Mouse (Mus musculus) MEL (cell line): ENCODE results near the gene 2210011C24Rik. TPM values are rescaled to one million over a fixed set of nuclear protein-coding genes. Genes with fewer than 3 reads are reported as not detected.

Experiments
- DNase-seq: peaks from one replicate; pipeline ENCODE4 v3.0.0; 2011; ENCODE audit warnings: low read depth, low spot score
- H3K27ac ChIP-seq: 2 replicates; pipeline ENCODE4 v1.5.1; 2012; ENCODE audit warnings: low read depth, mild to moderate bottlenecking, control low read depth, low read length, moderate library complexity; ENCODE audit not compliant: control insufficient read depth
- H3K27me3 ChIP-seq, 2 experiments: fragments of 150-350 bp in 1 of 2; sonication (generic) in 1 of 2; 2 replicates each; pipeline ENCODE4 v1.6.1; 2012; ENCODE audit warnings: low read length in 2 of 2, mild to moderate bottlenecking in 2 of 2, improper control_type of control experiment in 1 of 2, moderate library complexity in 1 of 2; ENCODE audit not compliant: insufficient read depth in 2 of 2, control insufficient read depth in 1 of 2
- H3K36me3 ChIP-seq, 2 experiments: 2 replicates each; pipeline ENCODE4 v1.6.1; 2012 to 2014; ENCODE audit warnings: low read length in 2 of 2, improper control_type of control experiment in 1 of 2, inconsistent platforms in 1 of 2, mild to moderate bottlenecking in 1 of 2; ENCODE audit not compliant: insufficient read depth in 2 of 2, control insufficient read depth in 1 of 2
- H3K4me1 ChIP-seq, 2 experiments: fragments of 150-350 bp in 1 of 2; sonication (generic) in 1 of 2; 2 replicates each; pipeline ENCODE4 v1.6.1; 2012; ENCODE audit warnings: low read length in 2 of 2, improper control_type of control experiment in 1 of 2, mild to moderate bottlenecking in 1 of 2; ENCODE audit not compliant: insufficient read depth in 2 of 2, control insufficient read depth in 1 of 2
- H3K4me3 ChIP-seq, 2 experiments: fragments of 150-350 bp in 1 of 2; sonication (generic) in 1 of 2; 2 replicates each; pipeline ENCODE4 v1.5.1; 2012; ENCODE audit warnings: low read depth in 2 of 2, low read length in 2 of 2, mild to moderate bottlenecking in 2 of 2, moderate library complexity in 2 of 2, control low read depth in 1 of 2, improper control_type of control experiment in 1 of 2; ENCODE audit not compliant: control insufficient read depth in 1 of 2, insufficient read depth in 1 of 2
- H3K79me2 ChIP-seq: 2 replicates; pipeline ENCODE4 v1.6.1; 2012; ENCODE audit warnings: mild to moderate bottlenecking, low read length, moderate library complexity; ENCODE audit not compliant: control insufficient read depth, poor library complexity, insufficient read depth
- H3K9ac ChIP-seq: 2 replicates; pipeline ENCODE4 v1.6.1; 2012; ENCODE audit warnings: low read depth, mild to moderate bottlenecking, control low read depth, low read length, moderate library complexity; ENCODE audit not compliant: control insufficient read depth, poor library complexity, severe bottlenecking
- H3K9me3 ChIP-seq: fragments of 150-350 bp; sonication (generic); replicated peaks from 2 replicates; pipeline ENCODE4 v1.6.1; 2012; ENCODE audit warnings: mild to moderate bottlenecking, low read length, improper control_type of control experiment, moderate library complexity; ENCODE audit not compliant: insufficient read depth
- BHLHE40 ChIP-seq: IDR thresholded peaks from 2 replicates; pipeline ENCODE4 v1.6.1; 2012; ENCODE audit warnings: low read depth, mild to moderate bottlenecking, inconsistent platforms, low read length, improper control_type of control experiment, borderline replicate concordance
- CHD2 ChIP-seq: IDR thresholded peaks from 2 replicates; pipeline ENCODE4 v1.6.1; 2011; ENCODE audit warnings: low read length, improper control_type of control experiment
- E2F4 ChIP-seq: IDR thresholded peaks from 2 replicates; pipeline ENCODE4 v1.6.1; 2011; ENCODE audit warnings: low read depth, low read length, improper control_type of control experiment, borderline replicate concordance
- EP300 ChIP-seq, 2 experiments: IDR thresholded peaks; 2 replicates each; pipeline ENCODE4 v1.6.1; 2011; ENCODE audit warnings: improper control_type of control experiment in 2 of 2, low read length in 2 of 2, low read depth in 1 of 2, mild to moderate bottlenecking in 1 of 2
- ETS1 ChIP-seq: IDR thresholded peaks from 2 replicates; pipeline ENCODE4 v1.6.1; 2012; ENCODE audit warnings: low read depth, mild to moderate bottlenecking, inconsistent platforms, low read length, improper control_type of control experiment, moderate library complexity
- GABPA ChIP-seq: IDR thresholded peaks from 2 replicates; pipeline ENCODE4 v1.6.1; 2012; ENCODE audit warnings: low read depth, mild to moderate bottlenecking, inconsistent platforms, low read length, improper control_type of control experiment, moderate library complexity
- GATA1 ChIP-seq: IDR thresholded peaks from 2 replicates; pipeline ENCODE4 v1.6.1; 2011; ENCODE audit warnings: low read depth, low read length, improper control_type of control experiment
- MAFK ChIP-seq: IDR thresholded peaks from 2 replicates; pipeline ENCODE4 v1.6.1; 2011; ENCODE audit warnings: low read depth, mild to moderate bottlenecking, low read length, improper control_type of control experiment, borderline replicate concordance
- MAZ ChIP-seq: IDR thresholded peaks from 2 replicates; pipeline ENCODE4 v1.6.1; 2012; ENCODE audit warnings: low read depth, mild to moderate bottlenecking, inconsistent platforms, low read length, improper control_type of control experiment
- MEF2A ChIP-seq: IDR thresholded peaks from 2 replicates; pipeline ENCODE4 v1.6.1; 2014; ENCODE audit warnings: low read depth, mild to moderate bottlenecking, inconsistent platforms, low read length, improper control_type of control experiment; ENCODE audit not compliant: poor library complexity, insufficient replicate concordance, severe bottlenecking; ENCODE audit errors: extremely low read depth
- MYB ChIP-seq: IDR thresholded peaks from 2 replicates; pipeline ENCODE4 v1.6.1; 2011; ENCODE audit warnings: mild to moderate bottlenecking, low read depth, low read length, improper control_type of control experiment
- NELFE ChIP-seq: IDR thresholded peaks from 2 replicates; pipeline ENCODE4 v1.6.1; 2011; ENCODE audit warnings: low read depth, low read length, improper control_type of control experiment
- NRF1 ChIP-seq: IDR thresholded peaks from 2 replicates; pipeline ENCODE4 v1.6.1; 2014; ENCODE audit warnings: low read depth, mild to moderate bottlenecking, inconsistent platforms, low read length, improper control_type of control experiment, moderate library complexity; ENCODE audit not compliant: poor library complexity, insufficient read depth, severe bottlenecking
- POLR2AphosphoS2 ChIP-seq: IDR thresholded peaks from 2 replicates; pipeline ENCODE4 v1.6.1; 2011; ENCODE audit warnings: low read length, improper control_type of control experiment
- RAD21 ChIP-seq: IDR thresholded peaks from 2 replicates; pipeline ENCODE4 v1.6.1; 2011; ENCODE audit warnings: mild to moderate bottlenecking, low read depth, low read length, improper control_type of control experiment
- RCOR1 ChIP-seq: IDR thresholded peaks from 2 replicates; pipeline ENCODE4 v1.6.1; 2012; ENCODE audit warnings: low read depth, mild to moderate bottlenecking, inconsistent platforms, low read length, improper control_type of control experiment
- SIN3A ChIP-seq: IDR thresholded peaks from 2 replicates; pipeline ENCODE4 v1.6.1; 2012; ENCODE audit warnings: low read length, improper control_type of control experiment, inconsistent platforms
- TBP ChIP-seq: IDR thresholded peaks from 2 replicates; pipeline ENCODE4 v1.8.0; 2011; ENCODE audit warnings: low read depth, low read length, improper control_type of control experiment
- USF1 ChIP-seq: IDR thresholded peaks from 2 replicates; pipeline ENCODE4 v1.6.1; 2014; ENCODE audit warnings: low read depth, mild to moderate bottlenecking, inconsistent platforms, low read length, improper control_type of control experiment, moderate library complexity
- USF2 ChIP-seq, 2 experiments: IDR thresholded peaks; 2 replicates each; pipeline ENCODE4 v1.6.1; 2011 to 2012; ENCODE audit warnings: improper control_type of control experiment in 2 of 2, low read length in 2 of 2, borderline replicate concordance in 1 of 2, inconsistent platforms in 1 of 2, low read depth in 1 of 2, mild to moderate bottlenecking in 1 of 2; ENCODE audit not compliant: insufficient read depth in 1 of 2
- ZNF384 ChIP-seq: IDR thresholded peaks from 2 replicates; pipeline ENCODE4 v1.6.1; 2012; ENCODE audit warnings: low read depth, mild to moderate bottlenecking, inconsistent platforms, low read length, improper control_type of control experiment
- polyA plus RNA-seq, 2 experiments: library from polyadenylated mRNA; stranded (reverse) in 1 of 2; unstranded in 1 of 2; fragments of >175 nt in 1 of 2; fragments of >200 nt in 1 of 2; gene quantifications; 2 replicates each; pipeline versions ENCODE4 v1.2.1 to v1.2.4; 2012; ENCODE audit warnings: low replicate concordance in 2 of 2, low read depth in 1 of 2; ENCODE audit not compliant: insufficient read length in 2 of 2, insufficient read depth in 1 of 2, missing spikeins in 1 of 2
- total RNA-seq: library from RNA; depleted of rRNA; stranded (reverse); fragments of 300-350 nt; gene quantifications from 2 replicates; pipeline ENCODE4 v1.2.3, GENCODE M21; 2012

Gene 2210011C24Rik
- total and polyA plus RNA-seq, 3 experiments = not detected

DNA sequence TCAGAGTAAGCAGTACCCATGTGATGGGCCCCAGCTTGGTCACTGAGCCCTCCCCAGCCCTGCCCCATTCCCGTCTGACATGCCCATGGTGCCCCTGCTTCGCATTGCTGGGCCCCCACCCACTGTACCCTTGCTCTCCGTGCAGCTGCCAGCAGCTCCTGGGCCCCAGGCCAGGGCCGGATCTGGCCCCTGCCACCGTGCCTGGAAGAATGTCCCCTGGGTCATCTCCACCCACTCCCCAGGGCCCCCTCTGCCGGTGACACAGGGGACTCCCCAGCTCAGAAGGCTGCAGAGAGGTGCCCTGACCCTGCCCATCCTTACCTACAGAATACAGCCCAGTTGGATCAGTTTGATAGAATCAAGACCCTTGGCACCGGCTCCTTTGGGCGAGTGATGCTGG is 31.1 kb downstream of the 2210011C24Rik start:
- no peaks in the 10 kb centered on the region for H3K79me2 ChIP-seq
- TF ChIP-seq ETS1 (no peak), TBP (no peak), EP300 (IDR thresholded peaks at IDR 0.05; ENCODE audit: low read depth in 1 of 2, low read length in 2 of 2) (no peak), MYB (no peak), NELFE (no peak), MAZ (no peak), SIN3A (no peak), RCOR1 (no peak), NRF1 (no peak), MAFK (no peak), POLR2AphosphoS2 (no peak)
- no peaks in the 10 kb centered on the region for H3K9me3 ChIP-seq
- no peak overlapping the region for H3K27ac ChIP-seq
- H3K4me1 ChIP-seq = peaks cover 8 to 11% of the 10 kb centered on the region in 2 experiments
- H3K4me3 ChIP-seq = no peak overlapping the region
- H3K27me3 ChIP-seq = no peaks in the 10 kb centered on the region
- no peak for DNase-seq
- H3K36me3 ChIP-seq = peaks cover 0 to 6% of the 10 kb centered on the region in 2 experiments; a peak in 3 of 4 replicates
- no peak overlapping the region for H3K9ac ChIP-seq

DNA sequence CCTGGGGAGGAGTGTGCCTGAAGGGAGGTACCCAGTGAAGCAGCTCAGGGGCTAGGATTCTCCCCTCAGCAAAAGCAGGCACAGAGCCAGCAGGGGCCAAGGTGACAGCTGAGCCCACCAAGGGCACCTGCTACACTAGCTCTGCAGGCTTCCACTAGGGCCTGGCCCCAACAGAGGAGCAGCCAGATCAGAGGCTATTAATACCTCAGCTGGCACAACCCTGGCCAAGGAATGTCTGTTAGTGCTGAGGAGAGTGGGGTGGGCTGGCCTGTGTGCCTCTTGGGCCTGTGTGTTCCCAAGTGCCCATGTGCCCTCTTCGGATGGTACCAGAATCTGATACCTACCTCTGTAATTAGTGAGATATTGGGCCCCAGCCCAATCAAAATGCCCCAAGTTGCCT is 31.7 kb downstream of the 2210011C24Rik start:
- no peak for DNase-seq
- no peak overlapping the region for H3K27ac ChIP-seq
- H3K9me3 ChIP-seq = no peaks in the 10 kb centered on the region
- no peak for TF ChIP-seq RAD21
- no peak for TF ChIP-seq USF1
- TF ChIP-seq GABPA = no peak
- no peak for TF ChIP-seq CHD2
- no peak for TF ChIP-seq ETS1
- TF ChIP-seq ZNF384 = no peak
- no peak for TF ChIP-seq RCOR1
- TF ChIP-seq NRF1 = no peak
- no peak for TF ChIP-seq MAZ
- no peak for TF ChIP-seq GATA1
- no peak for TF ChIP-seq MEF2A
- TF ChIP-seq BHLHE40 = no peak
- no peak for TF ChIP-seq E2F4
- TF ChIP-seq USF2 (IDR thresholded peaks at IDR 0.05; ENCODE audit: borderline replicate concordance in 1 of 2, insufficient read depth in 1 of 2, low read depth in 1 of 2, low read length in 2 of 2) = no peak
- no peaks in the 10 kb centered on the region for H3K27me3 ChIP-seq
- H3K4me3 ChIP-seq = no peak overlapping the region
- H3K36me3 ChIP-seq = peaks cover 0 to 6% of the 10 kb centered on the region in 2 experiments; a peak in 3 of 4 replicates
- peaks cover 8 to 11% of the 10 kb centered on the region in 2 experiments for H3K4me1 ChIP-seq
- H3K9ac ChIP-seq = no peak overlapping the region
- H3K79me2 ChIP-seq = no peaks in the 10 kb centered on the region
